Comparison of ENCODE assay signal across 5 mouse cellular contexts in genomic region chrX:94849549-94849948, GRCm38 (mm10).
A peak's percentile ranks its signal among the peaks of the same experiment; 100 is the strongest.
ATAC-seq lines count a peak whose summit lies in the region.

No protein-coding gene starts in this region.

- peak; percentile 83 for ATAC-seq in common myeloid progenitor, adult 5-6 weeks (replicated peaks; ENCODE audit: low read depth, poor library complexity, severe bottlenecking)
- ATAC-seq in erythroblast, adult 5-6 weeks (replicated peaks; ENCODE audit: low FRiP score, poor library complexity, severe bottlenecking), result peak; percentile 72
- ATAC-seq in hematopoietic stem cell, adult 5-6 weeks (replicated peaks in 1 of 2; ENCODE audit: insufficient read depth in 1 of 2, low FRiP score in 2 of 2, low TSS enrichment in 1 of 2, low read depth in 1 of 2, poor library complexity in 2 of 2, severe bottlenecking in 2 of 2), result peak; percentile 39 to 81; a peak in 3 of 4 replicates
- peak; percentile 93 for ATAC-seq in megakaryocyte progenitor cell, adult 5-6 weeks (replicated peaks; ENCODE audit: poor library complexity)
- ATAC-seq in megakaryocyte-erythroid progenitor cell, adult 5-6 weeks (replicated peaks; ENCODE audit: low FRiP score, low TSS enrichment, poor library complexity, severe bottlenecking), result peak; percentile 95

Comparison
In these comparisons a context has a peak if more than half of its experiments do, and no peak if none do; other contexts are left out.
1. Peak in every context shown above with its lines: ATAC-seq.